Mouse (Mus musculus) gastrocnemius, adult 18-20 months (tissue): ENCODE measurements around the gene Masp1. TPM values are rescaled to one million over a fixed set of nuclear protein-coding genes. Genes with fewer than 3 reads are reported as not detected.

ENCODE experiments used
- DNase-seq: peaks from one replicate; pipeline ENCODE4 v3.0.0; 2021; ENCODE audit warnings: low spot score
- total RNA-seq, 2 experiments: library from RNA; stranded (reverse); gene quantifications; 2 replicates each; pipeline ENCODE4 v1.2.3; 2021

Gene Masp1
- total RNA-seq, 2 experiments from 2014 or later, result 9.1 to 17.4 TPM

GRCm38 (mm10) chr16:23463671-23464347 lies 56.8 kb downstream of the Masp1 start:
- DNase-seq, result no peak

GRCm38 (mm10) chr16:23458906-23459588 lies 61.6 kb downstream of the Masp1 start:
- no peak for DNase-seq

- DNase-seq, result no peak
Observed at GRCm38 (mm10) chr16:23457338-23457737, 63.3 kb downstream of the Masp1 start.

GRCm38 (mm10) chr16:23456534-23456933 lies 64.1 kb downstream of the Masp1 start:
- no peak for DNase-seq

- DNase-seq, result no peak
Observed at GRCm38 (mm10) chr16:23454376-23454775, 66.2 kb downstream of the Masp1 start.

GRCm38 (mm10) chr16:23452476-23452875 lies 68.1 kb downstream of the Masp1 start:
- peak; percentile 42 for DNase-seq

- no peak for DNase-seq
Observed at GRCm38 (mm10) chr16:23450816-23451215, 69.8 kb downstream of the Masp1 start.

- no peak for DNase-seq
Observed at GRCm38 (mm10) chr16:23449946-23450345, 70.7 kb downstream of the Masp1 start.

GRCm38 (mm10) chr16:23444231-23444630 lies 76.4 kb downstream of the Masp1 start:
- peak; percentile 20 for DNase-seq

GRCm38 (mm10) chr16:23437404-23438166 lies 83.0 kb downstream of the Masp1 start:
- no peak for DNase-seq

- no peak for DNase-seq
Observed at GRCm38 (mm10) chr16:23429991-23430390, 90.6 kb downstream of the Masp1 start.

- DNase-seq, result no peak
Observed at GRCm38 (mm10) chr16:23428647-23429319, 91.8 kb downstream of the Masp1 start, which contains the start of gene Rtp1. Gene Rtp1 (plus strand): TSS chr16:23429133.

GRCm38 (mm10) chr16:23427701-23428100 lies 92.9 kb downstream of the Masp1 start:
- no peak for DNase-seq

GRCm38 (mm10) chr16:23423825-23424224 lies 96.8 kb downstream of the Masp1 start:
- no peak for DNase-seq

GRCm38 (mm10) chr16:23419565-23420085 lies 101.0 kb downstream of the Masp1 start:
- DNase-seq, result no peak

- DNase-seq, result no peak
Observed at GRCm38 (mm10) chr16:23417456-23418240, 103.0 kb downstream of the Masp1 start.

- peak; percentile 9 for DNase-seq
Observed at GRCm38 (mm10) chr16:23416657-23417293, 103.8 kb downstream of the Masp1 start.

- DNase-seq, result peak; percentile 18
Observed at GRCm38 (mm10) chr16:23416261-23416656, 104.4 kb downstream of the Masp1 start.

- no peak for DNase-seq
Observed at GRCm38 (mm10) chr16:23412930-23413329, 107.7 kb downstream of the Masp1 start.
